Mouse (Mus musculus): ENCODE results near the gene Llph. TPM values are rescaled to one million over a fixed set of nuclear protein-coding genes. Genes with fewer than 3 reads are reported as not detected.

Llph gene
- polyA plus RNA-seq, 3 experiments from 2014 or later, result 69.8 to 87.7 (median 80.8) TPM

DNA sequence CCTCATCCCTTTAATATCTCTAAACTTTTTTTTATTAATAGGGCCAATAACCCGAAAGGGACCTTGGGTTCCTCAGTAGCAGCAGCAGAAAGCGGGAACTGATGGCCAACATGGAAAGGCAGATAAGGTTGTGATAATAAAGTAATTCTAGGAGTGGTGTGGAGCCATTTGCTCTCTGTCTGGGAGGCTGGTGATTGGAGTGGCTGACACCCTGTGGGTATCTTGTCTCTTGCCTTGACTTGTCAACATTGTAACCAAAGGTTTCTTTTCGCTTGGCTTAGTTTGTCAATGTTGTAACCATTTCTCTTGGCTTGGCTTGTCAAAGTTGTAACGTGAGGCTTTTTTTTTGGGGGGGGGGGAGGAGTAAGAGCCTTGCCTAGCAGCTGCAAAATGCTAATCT, 53.5 kb downstream of the Llph start:
- ATAC-seq, result no peak

DNA sequence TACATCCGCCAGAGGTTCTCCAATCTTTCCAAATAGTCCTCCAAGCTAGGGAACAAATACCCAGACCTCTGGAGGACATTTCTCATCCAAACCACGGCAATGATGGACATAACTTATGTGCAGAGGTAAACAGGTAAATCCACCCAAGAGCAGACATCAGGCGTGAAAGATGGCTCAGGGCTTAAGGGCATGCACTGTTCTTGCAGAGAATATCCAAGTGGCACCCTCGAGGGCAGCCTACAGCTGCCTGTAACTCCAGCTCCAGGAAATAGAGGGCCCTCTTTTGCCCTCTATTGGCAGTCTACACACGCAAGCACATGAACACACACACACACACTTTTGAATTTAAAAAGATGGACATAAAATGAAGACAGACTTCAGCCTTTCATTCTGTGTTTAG, 54.8 kb downstream of the Llph start:
- ATAC-seq, result no peak

Other genes starting within 250 kb of the Llph start
- gene Helb, start 114.1 kb upstream of the Llph start, polyA plus RNA-seq (2017; shearing (Covaris generic)), result 10 to 100 TPM in 2 of 3 experiments, 1 to 10 TPM in 1; 8.9 to 11.3 (median 10.3) TPM
- 100 to 1,000 TPM; 122 to 164 (median 132) TPM for gene Tmbim4, start 25.5 kb upstream of the Llph start, polyA plus RNA-seq (2017; shearing (Covaris generic))
- gene Irak3, start 24.9 kb upstream of the Llph start, polyA plus RNA-seq (2017; shearing (Covaris generic)), result 1 to 10 TPM in 1 of 3 experiments, under 1 TPM in 2; 0.54 to 2.1 (median 0.65) TPM
- gene Hmga2, start 249.4 kb downstream of the Llph start, polyA plus RNA-seq (2017; shearing (Covaris generic)), result under 1 TPM in 2 of 3 experiments, not detected in 1; 0.16 to 0.59 TPM